Mouse (Mus musculus) heart, embryonic 12.5 days (tissue): ENCODE measurements around the gene Tssk3. TPM values are rescaled to one million over a fixed set of nuclear protein-coding genes. Genes with fewer than 3 reads are reported as not detected.
"Not testable (repeated sequence)": the region's sequence is repeated elsewhere in the genome, so short reads cannot be mapped to it uniquely, and the experiment has no call there.

Experiments
- ATAC-seq: fragments of 200-750 bp; cut with Nextera tagmentation; 2 replicates; pipeline ENCODE4 v1.8.0; 2017; ENCODE audit warnings: moderate TSS enrichment, moderate library complexity; ENCODE audit not compliant: insufficient number of reproducible peaks, low FRiP score
- H3K27ac ChIP-seq: fragments of 300-500 bp; sonication (generic); 2 replicates; pipeline ENCODE4 v1.5.1; 2016; ENCODE audit warnings: mild to moderate bottlenecking, moderate library complexity; ENCODE audit not compliant: poor library complexity, severe bottlenecking
- H3K27me3 ChIP-seq: fragments of 300-500 bp; sonication (generic); replicated peaks from 2 replicates; pipeline ENCODE4 v1.6.1; 2016; ENCODE audit warnings: mild to moderate bottlenecking, moderate library complexity
- H3K36me3 ChIP-seq: fragments of 300-500 bp; sonication (generic); 2 replicates; pipeline ENCODE4 v1.6.1; 2016; ENCODE audit warnings: mild to moderate bottlenecking, moderate library complexity
- H3K4me1 ChIP-seq: fragments of 300-500 bp; sonication (generic); replicated peaks from 2 replicates; pipeline ENCODE4 v1.6.1; 2016; ENCODE audit warnings: mild to moderate bottlenecking
- H3K4me2 ChIP-seq: fragments of 300-500 bp; sonication (generic); 2 replicates; pipeline ENCODE4 v1.6.1; 2016; ENCODE audit warnings: mild to moderate bottlenecking, moderate library complexity
- H3K4me3 ChIP-seq: fragments of 300-500 bp; sonication (generic); 2 replicates; pipeline ENCODE4 v1.5.1; 2016; ENCODE audit warnings: mild to moderate bottlenecking
- H3K9ac ChIP-seq: fragments of 300-500 bp; sonication (generic); 2 replicates; pipeline ENCODE4 v1.6.1; 2016; ENCODE audit warnings: mild to moderate bottlenecking, moderate library complexity
- H3K9me3 ChIP-seq: fragments of 300-500 bp; sonication (generic); replicated peaks from 2 replicates; pipeline ENCODE4 v1.6.1; 2016; ENCODE audit warnings: mild to moderate bottlenecking, moderate library complexity
- WGBS: fragments of 180-500 bp; shearing (Covaris S2); methylation state at CpG from one replicate; pipeline ENCODE4 v1.1.7; 2016; 5-methylcytosine and 5-hydroxymethylcytosine counted together
- polyA plus RNA-seq: library from polyadenylated mRNA; unstranded; fragments of >200 nt; fragmentation: Nextera tagmentation; extraction: Ambion mirVana; gene quantifications from 2 replicates; pipeline ENCODE4 v1.2.1, GENCODE M21; 2016

The Tssk3 gene
- polyA plus RNA-seq, 1 experiment from 2014 or later, result not detected

DNA sequence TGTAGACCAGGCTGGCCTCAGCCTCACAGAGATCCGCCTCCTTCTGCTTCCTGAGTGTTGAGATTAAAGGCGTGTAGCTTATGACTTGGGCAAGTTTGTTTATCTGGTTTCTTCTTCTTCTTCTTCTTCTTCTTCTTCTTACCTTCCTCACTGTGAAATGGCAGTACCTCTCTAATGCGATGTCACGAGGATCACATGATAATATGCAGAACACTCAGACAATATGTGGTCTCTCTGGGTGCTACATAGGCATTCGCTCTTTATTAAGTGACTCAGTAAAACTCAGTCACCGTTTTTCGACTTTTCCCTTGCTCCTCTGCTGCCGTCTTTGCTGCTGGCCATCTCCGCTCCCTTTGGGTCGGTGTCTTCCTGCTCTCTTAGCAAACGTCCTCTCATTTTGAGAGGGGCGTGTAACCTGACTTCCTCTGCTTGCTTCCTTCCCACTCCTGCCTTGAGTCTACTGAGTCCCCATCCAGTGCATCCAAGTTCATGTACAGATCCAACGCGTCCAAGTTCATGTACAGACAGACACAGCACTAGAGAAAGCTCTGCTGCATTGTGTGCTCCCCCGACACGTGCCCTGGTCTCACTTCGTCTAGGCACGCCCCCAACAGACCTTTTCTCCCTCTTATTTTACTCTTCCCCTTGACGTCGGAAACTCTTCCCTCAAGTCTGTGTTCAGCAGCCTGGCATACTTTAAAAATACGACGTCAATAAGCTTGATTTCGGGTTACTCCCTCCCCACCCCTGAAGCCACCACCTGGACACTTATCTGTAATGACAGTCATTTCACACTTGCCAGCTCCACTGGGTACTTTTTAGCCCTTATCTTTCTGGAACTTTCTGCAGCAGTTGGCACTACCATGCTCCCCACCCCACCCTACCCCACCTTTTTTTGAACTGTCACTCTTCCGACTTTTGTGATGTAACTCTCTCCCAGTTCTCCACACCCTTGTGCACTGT lies 27.4 kb downstream of the Tssk3 start:
- H3K27me3 ChIP-seq, result no peaks in the 10 kb centered on the region
- H3K4me3 ChIP-seq, result no peak overlapping the region
- H3K9ac ChIP-seq, result no peak overlapping the region
- no peaks in the 10 kb centered on the region for H3K9me3 ChIP-seq
- no peak for ATAC-seq
- H3K36me3 ChIP-seq, result peaks cover 53% of the 10 kb centered on the region
- H3K4me1 ChIP-seq, result peaks cover 16% of the 10 kb centered on the region
- no peak overlapping the region for H3K27ac ChIP-seq
- 78% methylated on average over 24 of the region's 24 CpGs for WGBS
- H3K4me2 ChIP-seq, result peak overlapping the region; percentile 90; the same call in 1 of the 2 replicates

DNA sequence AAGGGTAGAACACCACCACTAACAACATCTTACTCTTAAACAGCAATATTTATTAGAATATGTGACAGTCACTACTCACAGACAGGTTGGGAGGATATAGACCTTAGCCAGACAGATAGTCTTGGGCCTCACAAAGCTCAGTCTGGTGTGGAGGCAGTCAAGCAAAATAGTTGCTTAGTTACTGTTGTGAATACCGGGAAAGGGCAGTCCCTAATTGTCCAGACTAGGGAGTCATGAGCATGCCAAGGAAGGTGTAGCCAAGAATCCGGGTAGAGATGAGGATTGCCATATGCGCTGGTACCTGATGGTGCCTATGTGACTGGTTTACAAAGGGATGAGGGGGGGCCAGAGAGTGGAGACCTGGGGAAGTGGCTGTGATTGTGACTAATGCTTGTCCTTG lies 28.7 kb downstream of the Tssk3 start:
- Histone ChIP-seq H3K36me3 (peaks cover 40% of the 10 kb centered on the region), H3K27me3 (no peaks in the 10 kb centered on the region), H3K4me2 (peak overlapping the region; percentile 90), H3K4me1 (peaks cover 14% of the 10 kb centered on the region), H3K9ac (peak overlapping the region; percentile 96), H3K27ac (no peak overlapping the region), H3K9me3 (no peaks in the 10 kb centered on the region), H3K4me3 (peak overlapping the region; percentile 94)
- 43% methylated on average over 3 of the region's 3 CpGs for WGBS
- no peak for ATAC-seq

DNA sequence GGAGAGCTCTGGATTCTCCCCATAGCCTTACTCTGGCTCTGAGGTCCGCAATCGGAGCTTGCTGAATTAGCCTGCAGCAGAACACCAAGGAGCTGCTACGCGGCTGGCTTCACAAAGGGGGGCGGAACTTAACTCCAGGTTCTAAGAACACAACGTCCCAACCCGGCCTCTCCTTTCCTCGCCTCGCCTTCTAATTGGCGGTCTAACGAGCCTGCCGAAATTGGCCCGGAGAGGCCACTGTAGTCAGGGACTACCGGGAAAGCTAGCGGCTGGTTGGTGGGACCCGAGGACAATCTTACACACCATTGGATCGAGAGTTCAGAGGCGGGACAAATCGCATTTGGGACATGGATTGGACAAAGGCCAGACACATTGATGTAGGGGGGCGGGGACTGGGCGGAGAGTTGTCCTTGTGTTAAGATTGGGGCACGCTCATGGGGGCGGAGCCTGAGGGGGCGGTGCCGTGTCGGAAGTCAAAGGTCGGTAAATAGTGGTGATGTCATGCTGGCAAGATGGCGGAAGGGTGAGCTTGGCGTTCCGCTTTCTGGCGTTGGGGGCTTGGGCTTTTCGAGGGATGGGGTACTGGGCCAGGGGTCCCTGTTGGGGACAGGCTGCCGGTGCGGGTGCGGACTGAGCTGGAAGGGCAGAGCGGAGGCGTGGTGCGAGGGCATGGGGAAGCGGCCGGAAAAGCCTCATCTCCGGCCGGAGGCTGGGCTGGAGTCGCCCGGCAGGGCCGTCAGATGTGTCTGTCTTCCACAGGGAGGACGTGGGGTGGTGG lies 29.4 kb downstream of the Tssk3 start, which contains the start of gene Bsdc1:
Gene Bsdc1 (plus strand): TSS at position 399 of the 778 bp plus-strand sequence.
- Histone ChIP-seq H3K9me3 (no peaks in the 10 kb centered on the region), H3K27me3 (no peaks in the 10 kb centered on the region), H3K4me3 (peak within 1 kb of the TSS; percentile 94), H3K4me1 (peaks cover 14% of the 10 kb centered on the region), H3K27ac (peak within 1 kb of the TSS; percentile 68), H3K9ac (peak within 1 kb of the TSS; percentile 96), H3K36me3 (peaks cover 32% of the 10 kb centered on the region), H3K4me2 (peak within 1 kb of the TSS; percentile 90)
- ATAC-seq, result peak; percentile 97
- under 1% methylated on average over 46 of the region's 46 CpGs for WGBS

DNA sequence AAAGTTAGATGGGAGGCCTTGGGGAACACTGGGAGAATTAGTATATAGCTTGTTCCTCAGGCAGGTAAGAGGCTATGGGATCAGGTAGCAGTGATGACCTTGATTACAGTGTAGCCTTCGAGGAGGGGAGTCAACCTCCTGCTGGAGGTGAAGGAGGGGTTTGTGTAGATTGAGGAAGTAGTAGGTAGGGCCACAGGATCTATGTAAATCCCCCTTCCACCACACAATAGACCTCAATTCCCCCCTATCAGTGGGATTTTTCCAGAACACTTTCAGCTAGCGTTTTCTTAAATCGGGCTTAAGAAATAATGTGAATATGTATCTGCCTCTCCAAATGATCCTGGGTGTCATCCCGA lies 30.0 kb downstream of the Tssk3 start:
- Histone ChIP-seq H3K4me2 (peak overlapping the region; percentile 76), H3K36me3 (peaks cover 27% of the 10 kb centered on the region), H3K9ac (peak overlapping the region; percentile 63), H3K27ac (peak overlapping the region; percentile 68), H3K27me3 (no peaks in the 10 kb centered on the region), H3K4me3 (peak overlapping the region; percentile 94), H3K4me1 (peaks cover 14% of the 10 kb centered on the region), H3K9me3 (no peaks in the 10 kb centered on the region)
- 0% methylated on average over 4 of the region's 4 CpGs for WGBS
- ATAC-seq, result no peak

DNA sequence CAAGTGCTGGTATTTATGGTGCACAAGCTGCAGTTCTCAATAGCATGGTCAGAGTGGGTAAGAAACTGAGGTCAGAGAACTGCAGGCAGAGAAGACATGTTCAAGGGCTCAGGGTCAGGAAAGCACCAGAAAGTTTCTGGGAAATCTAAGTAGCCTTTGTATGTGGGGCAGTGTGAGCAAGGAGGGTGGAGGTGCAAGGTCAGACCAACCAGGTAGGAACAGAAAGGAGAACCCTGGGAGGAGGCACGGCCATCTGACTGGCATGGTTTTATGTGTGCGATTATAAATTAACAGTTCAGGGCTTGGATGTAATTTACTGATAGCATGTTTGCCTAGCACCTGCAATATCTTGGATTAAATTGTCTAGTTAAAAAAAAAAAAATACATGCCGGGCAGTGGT lies 31.1 kb downstream of the Tssk3 start:
- no peak overlapping the region for H3K4me3 ChIP-seq
- ATAC-seq, result no peak
- H3K9ac ChIP-seq, result no peak overlapping the region
- H3K4me2 ChIP-seq, result no peak overlapping the region
- H3K36me3 ChIP-seq, result peaks cover 16% of the 10 kb centered on the region
- H3K9me3 ChIP-seq, result no peaks in the 10 kb centered on the region
- H3K4me1 ChIP-seq, result peaks cover 14% of the 10 kb centered on the region
- WGBS, result 89% methylated on average over 3 of the region's 3 CpGs
- no peaks in the 10 kb centered on the region for H3K27me3 ChIP-seq
- no peak overlapping the region for H3K27ac ChIP-seq

DNA sequence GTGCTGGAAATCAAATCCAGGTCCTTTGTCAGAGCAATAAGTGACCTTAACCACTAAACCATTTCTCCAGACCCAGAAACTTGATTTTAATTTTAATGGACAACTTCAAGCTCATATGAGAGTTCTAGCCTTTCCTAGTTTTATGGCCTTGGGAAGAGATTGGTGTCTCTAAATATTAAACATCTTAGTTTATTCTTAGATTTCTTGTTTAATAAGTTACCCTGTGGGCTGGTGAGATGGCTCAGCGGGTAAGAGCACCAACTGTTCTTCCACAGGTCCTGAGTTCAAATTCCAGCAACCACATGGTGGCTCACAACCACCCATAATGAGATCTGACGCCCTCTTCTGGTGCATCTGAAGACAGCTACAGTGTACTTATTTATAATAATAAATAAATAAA lies 33.5 kb downstream of the Tssk3 start:
- H3K27ac ChIP-seq, H3K4me2 ChIP-seq, ATAC-seq, H3K9ac ChIP-seq, H3K9me3 ChIP-seq, H3K27me3 ChIP-seq, H3K4me1 ChIP-seq, H3K36me3 ChIP-seq, H3K4me3 ChIP-seq: not testable (repeated sequence)
- WGBS, result 67% methylated on average over 2 of the region's 2 CpGs

DNA sequence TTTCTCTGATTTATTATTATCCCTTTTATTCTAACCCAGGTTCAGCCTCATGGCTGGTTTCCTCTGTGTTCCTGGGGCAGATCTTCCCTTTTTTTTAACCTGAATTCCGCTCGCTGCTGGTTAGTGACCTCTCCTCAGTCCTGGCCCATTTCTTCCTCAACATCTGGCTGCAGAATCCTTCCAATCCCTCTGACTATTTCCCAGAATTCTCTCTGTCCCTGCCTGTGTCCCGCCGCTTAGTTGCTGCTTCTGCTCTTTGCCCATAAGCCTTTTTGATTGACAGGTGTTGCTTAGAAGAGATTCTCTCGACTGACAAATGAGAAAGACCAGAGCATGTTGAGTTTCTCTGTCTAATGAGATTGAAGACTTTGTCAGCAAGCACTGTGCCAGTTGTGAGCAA lies 34.7 kb downstream of the Tssk3 start:
- Histone ChIP-seq H3K4me1 (peaks cover 3% of the 10 kb centered on the region; the same call in 1 of the 2 replicates), H3K27me3 (no peaks in the 10 kb centered on the region), H3K9ac (no peak overlapping the region), H3K4me2 (no peak overlapping the region), H3K4me3 (no peak overlapping the region), H3K9me3 (no peaks in the 10 kb centered on the region), H3K36me3 (no peaks in the 10 kb centered on the region), H3K27ac (no peak overlapping the region)
- no peak for ATAC-seq
- WGBS, result 48% methylated on average over 5 of the region's 5 CpGs

DNA sequence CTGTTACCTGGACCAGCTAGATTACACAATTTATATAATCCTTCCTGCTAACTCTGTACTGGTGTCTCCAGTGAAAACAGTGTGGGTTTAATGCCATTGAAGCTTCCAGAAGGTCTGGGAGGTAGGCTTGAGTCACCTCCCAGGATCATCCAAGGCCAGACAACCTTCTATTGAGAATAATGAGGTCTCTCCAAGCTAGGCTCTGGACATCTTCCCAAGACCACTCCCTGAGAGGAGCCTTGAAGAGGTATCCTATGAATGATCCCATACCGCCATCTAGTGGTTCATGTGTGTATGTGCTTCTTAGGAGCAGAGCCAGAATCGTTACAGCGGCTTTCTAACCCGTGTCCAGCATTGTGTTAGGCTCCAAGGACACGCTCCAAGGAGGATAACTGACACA lies 35.6 kb downstream of the Tssk3 start:
- H3K9me3 ChIP-seq, result no peaks in the 10 kb centered on the region

DNA sequence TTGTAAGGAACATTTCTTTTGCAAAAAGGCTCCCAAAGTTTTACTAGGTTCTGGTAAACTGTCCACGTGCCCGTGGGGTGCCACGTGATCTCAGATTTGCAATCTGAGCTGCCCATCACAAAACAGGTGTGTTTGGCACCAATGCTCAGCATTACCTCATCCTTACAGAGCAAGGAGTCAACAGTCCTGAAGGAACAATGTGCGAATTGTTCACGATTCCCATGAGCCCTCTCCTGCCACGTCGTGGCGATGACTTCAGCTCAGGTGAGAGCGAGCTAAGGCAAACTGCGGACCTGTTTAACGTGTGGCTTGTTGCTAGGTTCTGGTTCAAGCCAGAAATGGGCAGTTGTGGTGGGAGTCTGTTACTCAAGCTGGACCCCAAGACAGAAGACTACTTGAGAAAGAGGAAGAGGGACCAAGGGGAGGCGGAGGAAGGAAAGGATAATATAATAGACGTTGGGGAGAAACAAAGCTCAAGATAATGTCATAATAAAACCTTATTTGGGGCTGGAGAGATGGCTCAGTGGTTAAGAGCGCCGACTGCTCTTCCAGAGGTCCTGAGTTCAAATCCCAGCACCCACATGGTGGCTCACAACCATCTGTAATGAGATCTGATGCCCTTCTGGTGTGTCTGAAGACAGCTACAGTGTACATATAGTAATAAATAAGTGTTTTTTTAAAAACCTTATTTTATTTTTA lies 39.2 kb downstream of the Tssk3 start:
- no peaks in the 10 kb centered on the region for H3K36me3 ChIP-seq
- no peak overlapping the region for H3K9ac ChIP-seq
- no peak overlapping the region for H3K27ac ChIP-seq
- 80% methylated on average over 15 of the region's 15 CpGs for whole genome bisulfite sequencing
- H3K9me3 ChIP-seq, result no peaks in the 10 kb centered on the region
- H3K4me2 ChIP-seq, result no peak overlapping the region
- peaks cover 12% of the 10 kb centered on the region for H3K4me1 ChIP-seq
- no peak for ATAC-seq
- H3K4me3 ChIP-seq, result no peak overlapping the region
- H3K27me3 ChIP-seq, result no peaks in the 10 kb centered on the region

More for the DNA sequence above, 35.6 kb downstream of the Tssk3 start:
- Histone ChIP-seq H3K4me3 (no peak overlapping the region), H3K36me3 (no peaks in the 10 kb centered on the region), H3K27ac (no peak overlapping the region), H3K27me3 (no peaks in the 10 kb centered on the region), H3K9ac (no peak overlapping the region), H3K4me2 (no peak overlapping the region), H3K4me1 (no peaks in the 10 kb centered on the region)
- ATAC-seq, result peak; percentile 73; the same call in 1 of the 2 replicates
- 3% methylated on average over 5 of the region's 5 CpGs for WGBS

DNA sequence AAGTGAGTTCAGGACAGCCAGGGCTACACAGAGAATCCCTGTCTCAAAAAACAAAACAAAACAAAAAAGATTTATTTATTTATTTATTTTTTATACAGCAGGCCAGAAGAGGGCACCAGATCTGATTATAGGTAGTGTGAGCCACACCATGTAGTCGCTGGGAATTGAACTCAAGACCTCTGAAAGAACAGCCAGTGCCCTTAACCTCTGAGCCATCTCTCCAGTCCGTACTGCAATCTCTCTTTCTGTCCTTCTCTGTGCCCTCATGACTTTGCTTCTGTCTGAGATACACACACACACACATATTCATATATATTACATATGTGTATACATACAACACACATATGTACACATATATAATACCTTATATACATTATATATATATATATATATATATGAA lies 40.0 kb downstream of the Tssk3 start:
- Histone ChIP-seq H3K27me3 (no peaks in the 10 kb centered on the region), H3K36me3 (no peaks in the 10 kb centered on the region), H3K9me3 (no peaks in the 10 kb centered on the region), H3K4me2 (no peak overlapping the region), H3K9ac (no peak overlapping the region), H3K4me3 (no peak overlapping the region), H3K27ac (no peak overlapping the region), H3K4me1 (peaks cover 16% of the 10 kb centered on the region)
- WGBS, result 68% methylated on average over 2 of the region's 2 CpGs
- no peak for ATAC-seq

DNA sequence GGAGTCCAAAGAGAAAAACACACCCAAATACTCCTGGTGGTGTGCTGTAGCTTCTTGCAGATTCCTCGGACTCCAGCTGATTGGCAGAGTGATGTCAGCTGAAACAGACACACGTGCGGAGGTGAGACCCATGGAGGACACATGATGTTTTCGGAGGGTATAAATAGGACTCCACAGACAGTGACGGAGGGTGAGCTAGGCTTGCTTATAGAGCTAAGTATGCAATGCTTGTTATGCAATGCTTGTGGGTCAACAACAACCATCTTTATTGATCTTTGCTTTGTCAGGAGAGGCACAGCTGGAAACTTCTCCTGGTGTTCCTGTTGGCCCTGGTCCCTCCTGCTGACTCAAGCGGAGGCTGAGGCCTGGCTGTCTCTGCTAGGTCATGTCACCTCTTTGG lies 42.1 kb downstream of the Tssk3 start:
- Histone ChIP-seq H3K9me3 (no peaks in the 10 kb centered on the region), H3K36me3 (no peaks in the 10 kb centered on the region), H3K4me1 (peaks cover 25% of the 10 kb centered on the region), H3K27me3 (no peaks in the 10 kb centered on the region), H3K27ac (no peak overlapping the region), H3K4me3 (no peak overlapping the region), H3K9ac (no peak overlapping the region), H3K4me2 (no peak overlapping the region)
- ATAC-seq, result no peak
- 83% methylated on average over 6 of the region's 6 CpGs for WGBS
